Comparison of ENCODE assay signal across 20 mouse cellular contexts in genomic region chr17:80311761-80312160, GRCm38 (mm10). TPM values are rescaled to one million over a fixed set of nuclear protein-coding genes. Genes with fewer than 3 reads are reported as not detected.
DNase-seq lines count a peak whose midpoint lies in the region; ATAC-seq and TF ChIP-seq lines count a peak whose summit lies in the region.
"Had no signal": no experiment of that assay in that cellular context is flagged by ENCODE, and none has a peak within 500 bp of the region (broad histone marks: within the 10 kb centered on the region; RNA-seq: fewer than 3 reads in every experiment).

No protein-coding gene starts in this region.

- WGBS in heart, embryonic 12.5 days, result 58% methylated on average over 9 of the region's 9 CpGs
- WGBS in midbrain, embryonic 10.5 days, result 78% methylated on average over 9 of the region's 9 CpGs
- 46% methylated on average over 9 of the region's 9 CpGs for WGBS in midbrain, embryonic 15.5 days
- 32% methylated on average over 9 of the region's 9 CpGs for WGBS in midbrain, postnatal 0 days

- H3K9me3 ChIP-seq in heart, embryonic 12.5 days (replicated peaks), result no peaks in the 10 kb centered on the region
- H3K9me3 ChIP-seq in midbrain, embryonic 10.5 days (replicated peaks), result no peaks in the 10 kb centered on the region
- no peaks in the 10 kb centered on the region for H3K9me3 ChIP-seq in midbrain, embryonic 15.5 days
- no peaks in the 10 kb centered on the region for H3K9me3 ChIP-seq in midbrain, postnatal 0 days (ENCODE audit: low read length)
- H3K9me3 ChIP-seq: embryonic facial prominence, embryonic 12.5 days; liver, embryonic 12.5 days; midbrain, embryonic 12.5 days; stomach, embryonic 15.5 days had no signal

- H3K9ac ChIP-seq in heart, embryonic 12.5 days, result no peak overlapping the region
- no peak overlapping the region for H3K9ac ChIP-seq in midbrain, embryonic 15.5 days
- H3K9ac ChIP-seq in midbrain, postnatal 0 days (replicated peaks; ENCODE audit: low read length, poor library complexity, severe bottlenecking), result no peak overlapping the region
- H3K9ac ChIP-seq: embryonic facial prominence, embryonic 12.5 days; liver, embryonic 12.5 days; lung, embryonic 14.5 days; midbrain, embryonic 12.5 days; stomach, embryonic 15.5 days had no signal

- no peak overlapping the region for H3K4me2 ChIP-seq in heart, embryonic 12.5 days
- no peak overlapping the region for H3K4me2 ChIP-seq in midbrain, embryonic 15.5 days
- no peak overlapping the region for H3K4me2 ChIP-seq in midbrain, postnatal 0 days (ENCODE audit: low read depth, low read length, poor library complexity, severe bottlenecking)
- H3K4me2 ChIP-seq: embryonic facial prominence, embryonic 12.5 days; liver, embryonic 12.5 days; lung, embryonic 14.5 days; midbrain, embryonic 12.5 days; stomach, embryonic 15.5 days had no signal

- H3K27ac ChIP-seq in heart, embryonic 12.5 days (ENCODE audit: poor library complexity, severe bottlenecking), result no peak overlapping the region
- 0 out of 2 replicates have a peak overlapping the region, but pooled peaks have one; percentile 6 for H3K27ac ChIP-seq in midbrain, embryonic 10.5 days (replicated peaks)
- no peak overlapping the region for H3K27ac ChIP-seq in midbrain, embryonic 15.5 days
- no peak overlapping the region for H3K27ac ChIP-seq in midbrain, postnatal 0 days (ENCODE audit: low read depth, low read length)
- H3K27ac ChIP-seq: embryonic facial prominence, embryonic 12.5 days; gastrocnemius, adult 2 months; liver, embryonic 12.5 days; midbrain, embryonic 12.5 days; stomach, embryonic 15.5 days had no signal

- H3K4me3 ChIP-seq in heart, embryonic 12.5 days, result no peak overlapping the region
- H3K4me3 ChIP-seq in midbrain, embryonic 10.5 days, result no peak overlapping the region
- H3K4me3 ChIP-seq in midbrain, embryonic 15.5 days, result no peak overlapping the region
- H3K4me3 ChIP-seq in midbrain, postnatal 0 days (ENCODE audit: low read depth, low read length), result no peak overlapping the region
- H3K4me3 ChIP-seq: embryonic facial prominence, embryonic 12.5 days; gastrocnemius, adult 2 months; liver, embryonic 12.5 days; midbrain, embryonic 12.5 days; stomach, embryonic 15.5 days had no signal

- ATAC-seq in heart, embryonic 12.5 days (ENCODE audit: insufficient number of reproducible peaks, low FRiP score), result no peak
- ATAC-seq in midbrain, embryonic 15.5 days (replicated peaks), result no peak
- no peak for ATAC-seq in midbrain, postnatal 0 days (ENCODE audit: low FRiP score)
- ATAC-seq: inflammation-experienced regulatory T-cells, adult 6 months; liver, embryonic 12.5 days had no signal

- H3K4me1 ChIP-seq in heart, embryonic 12.5 days (replicated peaks), result peaks cover 6% of the 10 kb centered on the region
- peaks cover 7% of the 10 kb centered on the region; the same call in 1 of the 2 replicates for H3K4me1 ChIP-seq in midbrain, embryonic 10.5 days
- peaks cover 5% of the 10 kb centered on the region; the same call in 1 of the 2 replicates for H3K4me1 ChIP-seq in midbrain, embryonic 15.5 days
- H3K4me1 ChIP-seq in midbrain, postnatal 0 days (ENCODE audit: insufficient read depth, low read length), result no peaks in the 10 kb centered on the region
- H3K4me1 ChIP-seq: liver, embryonic 12.5 days; stomach, embryonic 15.5 days had no signal

- H3K36me3 ChIP-seq in heart, embryonic 12.5 days, result no peaks in the 10 kb centered on the region
- H3K36me3 ChIP-seq in midbrain, embryonic 10.5 days, result no peaks in the 10 kb centered on the region
- no peaks in the 10 kb centered on the region for H3K36me3 ChIP-seq in midbrain, embryonic 15.5 days (replicated peaks)
- H3K36me3 ChIP-seq in midbrain, postnatal 0 days (ENCODE audit: insufficient read depth, low read length), result no peaks in the 10 kb centered on the region
- H3K36me3 ChIP-seq: embryonic facial prominence, embryonic 12.5 days; liver, embryonic 12.5 days; midbrain, embryonic 12.5 days; stomach, embryonic 15.5 days had no signal

- intact Hi-C loops in left cerebral cortex, postnatal 36 days (cut with DNase I), result no loop called here

- peak; percentile 55 for DNase-seq in heart, adult 11 months
- no peak for DNase-seq in midbrain, embryonic 10.5 days (ENCODE audit: low spot score)
- peak; percentile 18 for DNase-seq in R1 (ENCODE audit: low read depth, low spot score)
- DNase-seq in midbrain, postnatal 0 days (ENCODE audit: low spot score), result peak; percentile 32
- no peak for DNase-seq in left cerebral cortex, postnatal 36 days (ENCODE audit: low spot score in 2 of 2)
- DNase-seq: adrenal gland, adult 8-10 months; cerebellum, adult 2 months; gastrocnemius, adult 2 months; heart, postnatal 14 days; layer of hippocampus, postnatal 36 days; lung, embryonic 14.5 days; lung, postnatal 4 days; thymus, adult 2 months had no signal

- TF ChIP-seq CTCF in midbrain, postnatal 0 days (IDR thresholded peaks at IDR 0.05), result no peak

- no peaks in the 10 kb centered on the region for H3K27me3 ChIP-seq in heart, embryonic 12.5 days (replicated peaks)
- H3K27me3 ChIP-seq in midbrain, embryonic 10.5 days (ENCODE audit: low read depth, poor library complexity, severe bottlenecking), result no peaks in the 10 kb centered on the region
- no peaks in the 10 kb centered on the region for H3K27me3 ChIP-seq in midbrain, embryonic 15.5 days (replicated peaks)
- no peaks in the 10 kb centered on the region for H3K27me3 ChIP-seq in midbrain, postnatal 0 days (ENCODE audit: insufficient read depth, low read length)
- H3K27me3 ChIP-seq: embryonic facial prominence, embryonic 12.5 days; midbrain, embryonic 12.5 days; stomach, embryonic 15.5 days had no signal

RNA-seq across cellular contexts. Expression of gene Arhgef33, which starts 4.6 kb away (rescaled TPM):
- polyA plus RNA-seq in heart, embryonic 12.5 days (2016; fragmentation: Nextera tagmentation; extraction: Ambion mirVana), result 1.4 and 2.2 TPM in 2 replicates
- polyA plus RNA-seq in midbrain, embryonic 10.5 days (2016; fragmentation: Nextera tagmentation; extraction: Ambion mirVana), result 0.26 and 0.44 TPM in 2 replicates
- polyA plus RNA-seq in midbrain, embryonic 15.5 days (2015; fragmentation: Nextera tagmentation; extraction: Ambion mirVana), result 1.0 and 1.6 TPM in 2 replicates
- 3.0 and 7.7 TPM in 2 replicates for total RNA-seq in midbrain, postnatal 0 days (2014; rRNA removed)
- 2.0 and 2.2 TPM in 2 replicates for polyA plus RNA-seq in midbrain, postnatal 0 days (2015; fragmentation: Nextera tagmentation; extraction: Ambion mirVana)
- 1 to 10 TPM; 2.4 to 3.4 TPM for total RNA-seq in left cerebral cortex, postnatal 36 days (2021)
- total RNA-seq: gastrocnemius, adult 2 months had no signal

RNA-seq across cellular contexts. Expression of gene Dhx57, which starts 21.5 kb away (rescaled TPM):
- polyA plus RNA-seq in heart, embryonic 12.5 days (2016; fragmentation: Nextera tagmentation; extraction: Ambion mirVana), result 13.7 and 13.8 TPM in 2 replicates
- polyA plus RNA-seq in midbrain, embryonic 10.5 days (2016; fragmentation: Nextera tagmentation; extraction: Ambion mirVana), result 15.1 and 21.2 TPM in 2 replicates
- 52.2 and 58.2 TPM in 2 replicates for polyA plus RNA-seq in midbrain, embryonic 15.5 days (2015; fragmentation: Nextera tagmentation; extraction: Ambion mirVana)
- total RNA-seq in midbrain, postnatal 0 days (2014; rRNA removed), result 64.5 and 72.3 TPM in 2 replicates
- polyA plus RNA-seq in midbrain, postnatal 0 days (2015; fragmentation: Nextera tagmentation; extraction: Ambion mirVana), result 34.7 and 36.9 TPM in 2 replicates
- total RNA-seq in left cerebral cortex, postnatal 36 days (2021), result 10 to 100 TPM; 35.8 to 46.1 TPM

RNA-seq across cellular contexts. Expression of gene Morn2, which starts 21.8 kb away (rescaled TPM):
- 16.5 and 17.2 TPM in 2 replicates for polyA plus RNA-seq in heart, embryonic 12.5 days (2016; fragmentation: Nextera tagmentation; extraction: Ambion mirVana)
- polyA plus RNA-seq in midbrain, embryonic 10.5 days (2016; fragmentation: Nextera tagmentation; extraction: Ambion mirVana), result 32.8 and 37.2 TPM in 2 replicates
- 48.8 and 49.7 TPM in 2 replicates for polyA plus RNA-seq in midbrain, embryonic 15.5 days (2015; fragmentation: Nextera tagmentation; extraction: Ambion mirVana)
- total RNA-seq in midbrain, postnatal 0 days (2014; rRNA removed), result 14.8 and 18.6 TPM in 2 replicates
- 50.0 and 52.5 TPM in 2 replicates for polyA plus RNA-seq in midbrain, postnatal 0 days (2015; fragmentation: Nextera tagmentation; extraction: Ambion mirVana)
- total RNA-seq in left cerebral cortex, postnatal 36 days (2021), result 10 to 100 TPM; 16.5 to 18.3 TPM

Comparison
In these comparisons a context has a peak if more than half of its experiments do, and no peak if none do; other contexts are left out.
1. DNase-seq: peak in heart, adult 11 months (single experiment), R1 (single experiment) and midbrain, postnatal 0 days (single experiment); none in midbrain, embryonic 10.5 days (single experiment) and left cerebral cortex, postnatal 36 days (0 of 2).